Mouse (Mus musculus) embryonic fibroblast, embryonic 13.5 days (primary cell): ENCODE data around the gene Styxl1.

Source experiments
- CTCF ChIP-seq: IDR thresholded peaks from 2 replicates; pipeline ENCODE4 v1.5.1; 2011; ENCODE audit warnings: mild to moderate bottlenecking, control low read depth, low read length, moderate library complexity, borderline replicate concordance; ENCODE audit not compliant: insufficient read depth
- POLR2A ChIP-seq: IDR thresholded peaks from 2 replicates; pipeline ENCODE4 v1.6.1; 2011; ENCODE audit warnings: low read depth, mild to moderate bottlenecking, control low read depth, low read length, moderate library complexity

GRCm38 (mm10) chr5:135776546-135776945, 1.6 kb downstream of the Styxl1 start:
- TF ChIP-seq POLR2A: no peak
- no peak for TF ChIP-seq CTCF
